Mouse (Mus musculus): ENCODE measurements around the gene Cdv3. TPM values are rescaled to one million over a fixed set of nuclear protein-coding genes. Genes with fewer than 3 reads are reported as not detected.

The Cdv3 gene
- total RNA-seq (2021), result 100 to 1,000 TPM; 146 to 147 TPM
- long read RNA-seq, experiment 1, transcript Cdv3-201 (5 exons, 3,387 nt), result minor isoform, 7 of 37 reads
- long read RNA-seq, experiment 1, transcript Cdv3-202 (5 exons, 3,787 nt), result major isoform, 14 of 37 reads
- long read RNA-seq, experiment 1, partial matches to known transcripts, result 1 of 37 reads
- long read RNA-seq, experiment 1, other reads (novel, unspliced or antisense), result 11 of 37 reads
- long read RNA-seq, experiment 2, transcript Cdv3-201 (5 exons, 3,387 nt), result minor isoform, 6 of 27 reads
- long read RNA-seq, experiment 2, transcript Cdv3-202 (5 exons, 3,787 nt), result major isoform, 8 of 27 reads
- long read RNA-seq, experiment 2, partial matches to known transcripts, result 0 of 27 reads
- long read RNA-seq, experiment 2, other reads (novel, unspliced or antisense), result 12 of 27 reads

DNA sequence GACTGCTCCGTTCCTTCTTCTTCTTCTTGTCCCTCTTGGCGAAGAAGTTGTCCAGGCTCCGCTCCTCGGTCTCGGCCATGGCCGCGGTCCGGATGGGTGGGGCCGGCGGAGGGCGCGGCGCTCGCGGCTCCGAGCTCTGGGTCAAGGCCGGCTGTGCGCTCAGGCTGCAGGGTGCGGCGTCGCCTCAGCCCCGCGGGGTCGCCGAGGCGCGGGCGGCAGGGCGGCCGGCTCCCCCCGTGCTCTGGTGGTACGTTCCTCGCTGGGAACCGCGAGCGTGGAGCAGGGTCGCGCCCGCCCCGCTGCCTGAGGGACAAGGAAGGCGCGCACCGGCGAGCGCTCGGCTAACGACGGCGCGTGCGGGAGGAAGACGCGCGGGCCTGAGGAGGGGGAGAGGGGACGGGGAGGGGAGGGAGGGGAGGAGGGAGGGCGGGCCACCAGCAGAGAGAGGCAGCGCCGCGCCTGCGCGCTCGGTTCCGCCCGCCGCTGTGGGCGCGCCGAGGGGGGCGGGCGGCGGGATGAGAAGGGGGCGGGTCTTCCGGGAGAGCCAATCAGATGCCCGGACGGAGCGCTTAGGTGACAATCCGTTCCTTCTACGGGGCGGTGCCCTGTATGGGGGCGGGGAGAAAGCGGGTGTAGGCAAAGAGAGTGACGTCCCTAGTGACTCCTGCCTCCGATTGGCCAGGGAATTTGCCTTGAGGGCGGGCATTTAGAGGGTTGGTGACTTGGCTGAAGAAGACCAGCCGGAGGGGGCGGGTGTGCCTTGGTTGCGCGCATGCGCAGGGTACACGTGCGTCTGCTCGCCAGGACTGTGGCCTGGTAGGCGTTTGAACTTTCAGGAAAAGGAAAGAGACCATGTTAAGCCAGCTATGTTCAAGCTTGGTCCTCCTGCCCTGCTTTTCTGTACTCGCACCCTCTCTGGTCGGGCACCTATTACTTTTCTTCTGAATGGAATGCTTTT, at the start of gene Cdv3:
Cdv3 (minus strand) TSS at position 551 of the 958 bp plus-strand sequence.
- peak; percentile 96 for DNase-seq

GRCm38 (mm10) chr9:103413457-103413856, 47.8 kb upstream of the Cdv3 start:
- DNase-seq, result no peak

DNA sequence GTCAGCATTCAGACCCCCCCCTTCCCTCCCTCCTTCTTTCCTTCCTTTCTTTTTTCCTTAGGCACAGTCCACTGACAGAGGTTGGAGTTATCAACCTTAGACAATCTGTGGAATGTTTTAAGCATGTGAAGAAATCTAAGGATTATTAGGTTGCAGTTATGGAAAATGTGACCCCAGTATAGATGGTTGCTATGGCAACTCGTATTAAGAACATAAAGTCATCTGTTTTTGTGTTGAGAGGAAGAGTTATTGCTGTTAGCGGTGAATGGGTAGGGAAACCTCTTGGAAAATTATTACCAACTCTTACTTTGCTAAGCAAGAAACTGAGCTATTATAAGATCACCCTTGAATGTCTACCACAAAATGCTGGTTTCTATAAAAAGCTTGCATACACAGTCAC, 43.5 kb upstream of the Cdv3 start:
- DNase-seq, result no peak

GRCm38 (mm10) chr9:103408136-103408777, 42.6 kb upstream of the Cdv3 start:
- no peak for DNase-seq

- DNase-seq, result no peak
Observed at GRCm38 (mm10) chr9:103403331-103403973, 37.8 kb upstream of the Cdv3 start.

- no peak for DNase-seq
Observed at GRCm38 (mm10) chr9:103398509-103399157, 33.0 kb upstream of the Cdv3 start.

GRCm38 (mm10) chr9:103393256-103393655, 27.6 kb upstream of the Cdv3 start:
- DNase-seq, result no peak

DNA sequence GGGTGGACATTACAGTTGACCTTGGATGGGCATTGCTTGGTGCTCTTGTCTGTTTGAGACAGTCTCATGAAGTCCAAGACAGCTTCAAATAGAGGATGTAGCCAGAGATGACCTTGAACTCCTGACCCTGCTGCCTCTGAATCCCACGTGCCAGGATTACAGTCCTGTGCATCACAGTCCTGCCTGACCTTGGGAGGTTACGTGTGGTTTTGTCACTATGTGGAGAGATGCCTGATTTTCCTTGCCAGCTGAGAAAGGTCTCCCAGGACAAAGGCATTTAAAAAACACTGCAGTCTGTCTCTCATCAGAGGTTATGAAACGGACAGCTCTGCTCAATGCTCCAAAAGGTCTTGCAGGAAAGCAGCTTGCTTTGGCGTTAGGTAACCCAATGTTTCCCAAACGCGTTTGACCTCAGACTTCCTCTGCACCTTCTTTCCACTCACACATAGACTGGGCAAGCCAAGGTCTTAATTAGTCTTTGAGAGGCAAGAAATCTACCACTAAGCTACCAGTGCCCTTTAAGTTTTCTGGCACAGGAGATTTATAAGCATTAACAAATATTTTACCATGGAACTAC, 26.2 kb upstream of the Cdv3 start:
- no peak for DNase-seq

DNA sequence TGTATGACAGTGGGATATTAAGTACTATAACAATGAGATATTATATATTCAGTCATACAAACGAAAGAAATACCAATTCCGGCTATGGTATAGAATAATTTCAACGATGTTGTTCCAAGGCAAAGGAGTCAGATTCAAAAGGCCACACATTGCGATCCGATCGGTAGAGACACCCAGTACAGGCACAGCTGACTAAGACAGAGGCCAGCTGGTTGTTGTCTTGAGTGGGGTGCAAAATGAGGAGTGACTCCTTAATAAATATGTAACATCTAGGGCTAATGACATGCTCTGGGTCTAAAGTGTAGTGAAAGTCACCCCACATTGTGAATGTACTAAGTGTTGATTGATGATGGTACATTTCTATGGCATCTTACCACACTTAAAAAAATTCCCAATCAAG, 23.6 kb upstream of the Cdv3 start:
- no peak for DNase-seq

GRCm38 (mm10) chr9:103387011-103387653, 21.5 kb upstream of the Cdv3 start:
- DNase-seq, result no peak

GRCm38 (mm10) chr9:103386573-103386972, 20.9 kb upstream of the Cdv3 start:
- no peak for DNase-seq

DNA sequence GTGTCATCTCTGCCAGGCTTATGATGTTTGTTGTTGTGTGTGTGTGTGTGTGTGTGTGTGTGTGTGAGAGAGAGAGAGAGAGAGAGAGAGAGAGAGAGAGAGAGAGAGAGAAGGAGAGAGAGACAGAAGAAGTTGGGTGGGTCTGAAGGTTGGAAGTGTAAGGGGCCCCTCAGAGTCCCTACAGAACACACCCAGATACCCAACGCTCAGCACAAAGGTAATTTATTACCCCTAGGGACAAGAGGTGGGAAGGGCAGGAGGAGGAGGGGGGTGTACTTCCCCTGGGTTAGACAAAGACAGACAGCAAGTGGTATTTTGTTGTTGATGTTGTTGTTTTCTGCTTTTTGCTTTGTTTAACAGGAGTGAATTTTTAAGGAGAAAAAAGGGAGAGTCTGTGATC, 20.0 kb upstream of the Cdv3 start:
- no peak for DNase-seq

GRCm38 (mm10) chr9:103384141-103384796, 18.6 kb upstream of the Cdv3 start:
- no peak for DNase-seq

GRCm38 (mm10) chr9:103383576-103383975, 17.9 kb upstream of the Cdv3 start:
- no peak for DNase-seq

GRCm38 (mm10) chr9:103382989-103383388, 17.3 kb upstream of the Cdv3 start:
- DNase-seq, result no peak

- DNase-seq, result no peak
Observed at GRCm38 (mm10) chr9:103380566-103380965, 14.9 kb upstream of the Cdv3 start.

- DNase-seq, result no peak
Observed at GRCm38 (mm10) chr9:103379199-103379598, 13.6 kb upstream of the Cdv3 start.

DNA sequence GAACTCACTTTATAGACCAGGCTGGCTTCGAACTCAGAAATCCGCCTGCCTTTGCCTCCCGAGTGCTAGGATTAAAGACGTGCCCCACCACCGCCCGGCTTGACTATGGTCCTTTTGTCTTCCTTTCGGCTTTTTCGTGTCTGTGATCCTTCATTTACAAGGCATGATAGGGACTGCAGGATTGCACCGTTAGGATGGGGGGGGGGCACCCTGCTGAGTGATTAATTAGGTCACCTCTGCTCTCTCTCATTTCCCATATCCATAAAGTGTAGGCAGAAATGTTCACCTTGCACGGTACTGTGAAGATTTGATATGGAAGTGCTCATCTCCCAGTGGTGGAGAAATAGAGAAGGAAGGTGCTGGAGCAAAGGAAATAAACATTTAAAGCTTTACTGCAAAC, 13.0 kb upstream of the Cdv3 start:
- no peak for DNase-seq

GRCm38 (mm10) chr9:103376346-103377320, 11.0 kb upstream of the Cdv3 start:
- no peak for DNase-seq

Data from gastrocnemius, postnatal 10 days (tissue).